Mouse (Mus musculus): ENCODE data around the gene Tmprss11b. TPM values are rescaled to one million over a fixed set of nuclear protein-coding genes. Genes with fewer than 3 reads are reported as not detected.
"Not testable (repeated sequence)": the region's sequence is repeated elsewhere in the genome, so short reads cannot be mapped to it uniquely, and the experiment has no call there.

Gene Tmprss11b
- total RNA-seq (2014; fragmentation: Nextera tagmentation) (not detected in 2 replicates), total RNA-seq (2017) (not detected in 2 replicates)

DNA sequence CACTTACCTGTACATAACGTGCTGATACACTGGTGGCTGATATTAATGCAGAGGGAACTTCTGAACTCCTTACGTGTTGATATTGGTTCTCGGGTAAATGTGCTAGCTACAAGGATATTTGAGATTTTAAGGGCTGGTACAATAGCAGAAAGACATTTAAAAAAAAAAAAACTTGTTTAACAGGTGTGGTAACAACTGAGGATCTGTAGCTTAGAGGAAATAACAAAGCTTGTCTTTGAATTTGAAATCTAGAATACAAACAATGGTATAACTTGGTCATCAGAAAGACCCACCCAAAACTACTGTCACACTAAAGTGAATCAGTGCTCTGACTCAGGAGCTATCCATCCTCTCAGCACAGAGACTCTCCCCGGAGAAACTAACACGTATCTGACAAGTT, at the start of gene Tmprss11b:
Gene Tmprss11b, minus strand, starts transcription at position 101 of the 400 bp plus-strand sequence.
- ATAC-seq (replicated peaks; ENCODE audit: low FRiP score, low TSS enrichment, poor library complexity, severe bottlenecking), result no peak

DNA sequence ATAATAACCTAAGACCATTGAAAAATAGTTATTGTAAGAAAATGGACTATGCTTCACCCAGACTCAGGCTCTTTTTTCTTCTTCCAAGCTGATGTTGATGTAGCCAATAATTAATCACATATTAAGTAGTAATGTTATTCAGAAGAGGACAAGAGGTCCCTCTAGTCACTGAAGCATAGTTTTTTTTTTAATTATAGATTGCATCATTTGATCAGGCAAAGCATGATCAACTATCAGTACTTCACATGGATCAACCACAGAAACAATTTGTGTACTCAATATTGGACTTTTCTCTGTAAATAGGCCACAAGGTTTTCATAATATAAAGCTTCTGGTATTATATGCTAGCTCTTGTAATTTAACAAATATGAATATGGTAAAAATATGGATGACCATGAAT, 48.9 kb upstream of the Tmprss11b start:
- no peak for ATAC-seq (replicated peaks; ENCODE audit: low FRiP score, low TSS enrichment, poor library complexity, severe bottlenecking)

DNA sequence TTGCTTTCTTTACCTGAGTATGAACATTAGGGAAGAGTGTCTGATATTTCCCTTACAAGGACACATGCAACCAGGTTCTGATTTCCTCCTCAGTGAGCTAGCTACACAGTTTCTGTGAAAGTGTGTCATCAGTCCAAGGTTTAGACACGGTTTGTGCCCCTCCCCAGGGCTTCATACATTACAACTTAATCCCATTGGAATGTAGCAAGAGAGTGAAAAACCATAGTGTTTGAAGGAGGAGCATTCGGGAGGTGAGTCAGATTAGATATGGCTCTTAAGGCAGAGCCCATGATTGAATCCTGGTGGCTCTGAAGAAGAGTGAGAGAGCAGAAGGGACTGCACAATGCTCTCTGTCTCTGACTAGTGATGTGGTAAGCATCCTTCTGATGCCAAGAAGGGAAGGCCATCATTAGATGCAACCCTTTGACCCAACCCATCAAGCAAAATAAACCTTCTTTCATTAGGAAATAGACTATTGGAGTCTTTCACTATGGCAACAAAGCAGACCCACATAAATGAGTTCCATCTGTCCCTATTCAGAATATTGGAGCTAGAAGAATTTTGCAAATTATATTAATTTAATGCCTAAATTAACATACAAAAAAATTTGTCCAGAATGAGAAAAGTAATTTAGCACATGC, 46.8 kb upstream of the Tmprss11b start:
- no peak for ATAC-seq (replicated peaks; ENCODE audit: low FRiP score, low TSS enrichment, poor library complexity, severe bottlenecking)

DNA sequence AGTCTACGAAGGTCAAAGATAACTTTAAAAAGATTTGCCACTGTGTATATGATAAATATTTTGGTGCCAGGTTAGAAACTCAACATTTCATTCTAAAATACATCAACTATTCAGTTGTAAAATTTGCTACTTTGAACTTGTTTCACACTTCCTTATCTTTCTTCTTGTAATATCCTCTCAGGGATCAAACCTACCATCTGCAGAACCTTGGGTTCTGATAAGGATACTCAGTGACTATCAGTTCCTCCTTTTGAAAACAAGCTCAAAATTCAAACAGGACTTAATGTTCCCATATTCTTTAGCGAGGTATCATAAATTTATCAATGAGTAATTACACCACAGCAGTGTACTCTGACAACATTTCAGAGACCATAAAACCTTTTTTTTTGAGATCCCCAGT, 38.8 kb upstream of the Tmprss11b start:
- no peak for ATAC-seq (replicated peaks; ENCODE audit: low FRiP score, low TSS enrichment, poor library complexity, severe bottlenecking)

DNA sequence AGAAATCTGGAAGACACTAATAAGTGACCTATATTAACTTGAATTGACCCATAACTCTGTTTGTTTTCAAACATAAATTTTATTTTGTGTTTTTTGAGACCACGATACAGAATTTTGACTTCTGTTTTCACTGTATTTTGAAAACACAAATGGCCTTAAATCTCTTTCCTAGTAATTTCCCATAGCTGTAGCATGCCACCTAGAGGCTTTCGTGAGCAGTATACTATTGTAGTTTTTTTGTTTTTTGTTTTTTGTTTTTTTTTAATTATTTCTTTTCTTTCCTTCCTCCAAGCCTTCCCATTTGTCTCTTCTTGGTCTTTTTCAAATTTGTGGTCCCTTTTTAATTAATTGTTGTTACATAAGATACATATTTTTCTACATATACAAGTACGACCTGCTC, 28.8 kb upstream of the Tmprss11b start:
- no peak for ATAC-seq (replicated peaks; ENCODE audit: low FRiP score, low TSS enrichment, poor library complexity, severe bottlenecking)

DNA sequence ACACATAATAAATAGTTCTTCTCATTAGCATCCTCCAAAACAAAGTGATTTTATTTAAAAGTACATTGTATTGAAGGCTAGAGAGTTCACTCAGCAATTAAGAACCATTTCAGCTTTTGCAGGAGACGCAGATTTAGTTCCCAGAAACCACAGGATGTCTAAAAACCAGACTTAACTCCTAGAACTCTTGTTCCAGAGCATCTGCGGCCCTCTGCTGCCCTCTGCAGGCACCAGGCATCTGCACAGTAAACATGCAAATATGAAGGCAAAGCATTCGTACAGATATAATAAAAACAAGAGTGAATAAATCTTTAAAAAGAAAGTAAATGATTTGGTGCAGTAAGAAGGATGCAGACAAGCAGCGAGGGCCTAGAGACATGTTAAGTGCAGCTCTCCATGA, 8.5 kb upstream of the Tmprss11b start:
- ATAC-seq (replicated peaks; ENCODE audit: low FRiP score, low TSS enrichment, poor library complexity, severe bottlenecking), result no peak

DNA sequence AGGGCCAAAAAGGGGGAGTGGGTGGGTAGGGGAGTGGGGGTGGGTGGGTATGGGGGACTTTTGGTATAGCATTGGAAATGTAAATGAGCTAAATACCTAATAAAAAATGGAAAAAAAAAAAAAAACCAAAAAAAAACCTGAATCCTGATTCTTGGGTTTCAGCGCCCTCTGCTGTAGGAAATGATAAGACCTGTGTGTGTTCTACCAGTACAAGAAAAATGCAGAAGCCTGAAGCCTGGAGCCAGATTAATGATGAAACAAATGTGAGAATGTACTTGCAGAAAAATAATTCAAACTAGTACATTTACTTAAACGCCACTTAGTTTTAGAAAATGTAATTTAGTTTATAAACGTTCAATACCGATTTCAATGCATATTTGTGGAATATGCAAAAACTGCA, 27.0 kb downstream of the Tmprss11b start:
- ATAC-seq (replicated peaks; ENCODE audit: low FRiP score, low TSS enrichment, poor library complexity, severe bottlenecking), result not testable (repeated sequence)

DNA sequence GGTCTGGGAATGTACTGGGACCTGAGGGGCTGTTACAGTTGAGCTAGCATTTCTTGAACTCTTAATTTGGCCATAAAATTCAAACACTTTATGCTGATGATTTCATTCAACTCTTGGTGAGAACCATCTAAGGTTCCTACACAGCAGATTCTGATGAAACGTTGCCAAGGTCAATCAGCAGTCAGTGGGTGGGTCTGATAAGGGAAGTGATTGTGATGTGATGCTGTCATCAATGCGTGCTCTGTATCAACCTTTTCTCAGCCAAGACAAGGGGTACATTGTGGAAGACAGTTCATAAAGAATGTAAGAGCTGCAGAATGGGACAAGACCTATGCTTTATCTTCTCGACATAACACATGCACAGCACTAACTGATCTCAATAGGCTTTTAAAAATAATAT, 35.4 kb downstream of the Tmprss11b start:
- ATAC-seq (replicated peaks; ENCODE audit: low FRiP score, low TSS enrichment, poor library complexity, severe bottlenecking), result no peak

DNA sequence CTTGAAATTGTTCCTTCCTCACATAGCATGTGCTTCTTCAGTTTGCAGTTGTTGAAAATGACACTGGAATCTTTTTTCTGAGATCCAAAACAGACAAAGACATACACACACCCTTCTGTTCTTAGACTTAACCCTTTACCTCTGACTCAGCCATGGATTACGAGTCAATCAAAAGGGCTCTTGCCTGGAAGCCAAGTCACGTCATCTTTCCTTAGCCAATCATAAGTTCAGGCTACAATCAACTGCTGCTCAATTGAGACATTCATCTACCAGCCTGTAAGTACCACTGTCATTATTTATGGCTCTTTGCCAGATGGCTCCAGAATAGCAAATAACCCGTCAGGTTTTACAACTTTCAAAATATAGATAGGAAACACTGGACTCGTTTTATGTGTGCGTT, 43.8 kb downstream of the Tmprss11b start, which contains the start of gene Tmprss11f:
Gene Tmprss11f, minus strand, starts transcription at position 101 of the 400 bp plus-strand sequence.
- ATAC-seq (replicated peaks; ENCODE audit: low FRiP score, low TSS enrichment, poor library complexity, severe bottlenecking), result no peak

DNA sequence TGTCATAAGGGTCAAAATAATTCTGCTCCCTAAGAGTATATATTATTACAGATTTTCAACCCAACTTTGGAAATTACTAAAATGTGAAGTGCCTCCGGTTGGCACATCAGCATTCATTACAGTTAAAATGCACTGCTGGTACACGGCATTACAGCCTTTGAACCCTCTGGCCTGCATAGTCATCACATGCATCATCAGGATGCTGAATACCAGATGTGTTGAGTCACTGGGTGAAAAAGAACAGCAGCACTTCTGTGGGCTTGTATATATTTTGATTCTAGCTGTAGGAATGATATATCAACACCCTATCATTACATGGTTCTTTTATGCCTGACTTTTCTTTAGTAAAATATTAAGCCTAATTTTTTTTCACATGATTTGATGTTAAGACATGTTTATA, 45.5 kb downstream of the Tmprss11b start:
- ATAC-seq (replicated peaks; ENCODE audit: low FRiP score, low TSS enrichment, poor library complexity, severe bottlenecking), result no peak

DNA sequence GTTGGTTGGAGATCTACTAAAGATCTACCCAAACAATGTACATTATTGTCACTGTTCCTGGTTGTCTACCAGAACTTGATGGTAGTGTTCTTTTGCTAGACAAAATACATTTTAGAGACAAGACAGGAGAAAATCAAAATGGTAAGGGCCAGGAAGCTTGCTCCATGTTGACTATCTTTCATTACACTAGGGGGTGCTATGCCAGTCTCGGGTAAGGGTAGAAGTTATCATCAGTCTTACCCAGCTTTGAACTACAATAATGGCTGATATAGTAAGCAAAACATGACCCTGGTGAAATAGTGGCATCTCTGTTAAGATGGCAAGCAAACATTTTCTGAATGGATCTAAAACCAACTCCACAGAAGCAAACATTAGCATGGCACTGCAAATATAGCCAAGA, 54.4 kb downstream of the Tmprss11b start:
- no peak for ATAC-seq (replicated peaks; ENCODE audit: low FRiP score, low TSS enrichment, poor library complexity, severe bottlenecking)

Other genes starting within 250 kb of the Tmprss11b start
- not detected in 2 replicates for gene Tmprss11a, start 207.4 kb downstream of the Tmprss11b start, total RNA-seq (2014; fragmentation: Nextera tagmentation)
- gene Tmprss11a, start 207.4 kb downstream of the Tmprss11b start, total RNA-seq (2017), result not detected in 2 replicates
- not detected in 2 replicates for gene Tmprss11g, start 157.8 kb downstream of the Tmprss11b start, total RNA-seq (2014; fragmentation: Nextera tagmentation)
- gene Tmprss11g, start 157.8 kb downstream of the Tmprss11b start, total RNA-seq (2017), result not detected in 2 replicates
- not detected in 2 replicates for gene Tmprss11f, start 43.9 kb downstream of the Tmprss11b start, total RNA-seq (2014; fragmentation: Nextera tagmentation)
- not detected in 2 replicates for gene Tmprss11f, start 43.9 kb downstream of the Tmprss11b start, total RNA-seq (2017)
- not detected in 2 replicates for gene Tmprss11e, start 69.5 kb upstream of the Tmprss11b start, total RNA-seq (2014; fragmentation: Nextera tagmentation)
- not detected in 2 replicates for gene Tmprss11e, start 69.5 kb upstream of the Tmprss11b start, total RNA-seq (2017)
- 82.5 and 97.7 TPM in 2 replicates for gene Ythdc1, start 127.9 kb upstream of the Tmprss11b start, total RNA-seq (2014; fragmentation: Nextera tagmentation)
- gene Ythdc1, start 127.9 kb upstream of the Tmprss11b start, total RNA-seq (2017), result 134 and 171 TPM in 2 replicates
- not detected in 2 replicates for gene Ugt2b34, start 230.6 kb upstream of the Tmprss11b start, total RNA-seq (2014; fragmentation: Nextera tagmentation)
- not detected in 2 replicates for gene Ugt2b34, start 230.6 kb upstream of the Tmprss11b start, total RNA-seq (2017)

All from megakaryocyte-erythroid progenitor cell, adult 5-6 weeks (primary cell).